14 mouse cellular contexts compared by ENCODE assay signal in the genomic region with DNA sequence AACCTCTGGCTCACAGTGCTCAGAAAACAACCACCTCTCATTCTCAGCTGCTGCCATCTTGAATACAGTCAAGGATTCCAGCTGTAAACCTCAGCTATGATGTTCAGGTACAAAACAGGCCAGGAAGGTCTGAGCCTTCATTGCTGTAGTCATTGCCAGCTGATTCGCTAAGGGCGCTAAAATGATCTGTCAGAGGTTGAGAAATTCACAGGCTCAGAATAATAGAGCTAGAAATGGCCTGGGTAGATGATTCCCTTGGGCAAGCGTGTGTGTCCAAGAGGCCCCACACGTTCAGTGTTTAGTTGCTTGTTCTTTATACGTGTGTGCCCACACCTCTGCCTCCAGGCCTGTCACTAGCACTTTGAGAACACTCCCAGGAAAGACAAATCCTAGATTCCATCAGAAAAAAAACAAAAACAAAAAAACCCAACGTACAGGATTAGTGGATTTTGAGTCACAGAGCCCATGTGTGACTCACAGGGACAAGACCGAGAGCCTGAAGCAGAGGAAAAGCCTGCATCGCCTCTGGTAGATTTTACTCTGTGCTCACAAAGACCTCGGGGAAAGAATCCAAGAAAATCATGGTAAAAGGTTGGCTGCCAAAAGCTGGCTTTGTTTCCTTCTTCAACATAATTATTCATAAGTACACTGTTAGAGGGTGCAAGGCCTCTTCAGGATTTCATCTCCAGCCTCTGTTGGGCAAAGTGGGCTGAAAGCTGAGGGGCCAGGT.
DNase-seq lines count a peak whose midpoint lies in the region; ATAC-seq lines count a peak whose summit lies in the region.
"Had no signal": no experiment of that assay in that cellular context is flagged by ENCODE, and none has a peak within 500 bp of the region (broad histone marks: within the 10 kb centered on the region; RNA-seq: fewer than 3 reads in every experiment).

No protein-coding gene starts in this region.

- no peak overlapping the region for H3K4me2 ChIP-seq in stomach, embryonic 16.5 days (ENCODE audit: low read depth, low read length)
- H3K4me2 ChIP-seq: midbrain, embryonic 12.5 days had no signal

- DNase-seq in heart, adult 11 months: peak; percentile 83
- DNase-seq in heart, embryonic 10.5 days (ENCODE audit: low spot score): no peak
- peak; percentile 14 for DNase-seq in kidney, adult 9 months
- no peak for DNase-seq in kidney, postnatal 14 days
- DNase-seq in adrenal gland, postnatal 36 days: peak; percentile 51 to 57
- no peak for DNase-seq in cerebellum, adult 9-10 months
- DNase-seq: gastrocnemius, postnatal 25 days; spleen, adult 18-20 months; thymus, adult 2 months had no signal

- 86% methylated on average over 9 of the region's 9 CpGs for WGBS in heart, embryonic 10.5 days
- 71% methylated on average over 9 of the region's 9 CpGs for WGBS in stomach, embryonic 16.5 days

- H3K9ac ChIP-seq in stomach, embryonic 16.5 days (ENCODE audit: low read length): no peak overlapping the region
- H3K9ac ChIP-seq: liver, embryonic 14.5 days; midbrain, embryonic 12.5 days had no signal

- H3K27ac ChIP-seq in heart, embryonic 10.5 days: no peak overlapping the region
- H3K27ac ChIP-seq in stomach, embryonic 16.5 days (ENCODE audit: low read length): peak overlapping the region; percentile 17; the same call in 1 of the 2 replicates
- H3K27ac ChIP-seq: kidney, postnatal 0 days; limb, embryonic 10.5 days; liver, embryonic 14.5 days; midbrain, embryonic 12.5 days had no signal

- H3K9me3 ChIP-seq in heart, embryonic 10.5 days: no peaks in the 10 kb centered on the region
- no peaks in the 10 kb centered on the region for H3K9me3 ChIP-seq in stomach, embryonic 16.5 days (replicated peaks; ENCODE audit: control insufficient read depth, low read length)
- H3K9me3 ChIP-seq: limb, embryonic 10.5 days; midbrain, embryonic 12.5 days had no signal

- H3K4me1 ChIP-seq in heart, embryonic 10.5 days: peaks cover 8% of the 10 kb centered on the region; the same call in 1 of the 2 replicates
- H3K4me1 ChIP-seq in stomach, embryonic 16.5 days (ENCODE audit: control insufficient read depth, insufficient read depth, low read length): no peaks in the 10 kb centered on the region
- H3K4me1 ChIP-seq: limb, embryonic 10.5 days; midbrain, embryonic 12.5 days had no signal

- H3K27me3 ChIP-seq in heart, embryonic 10.5 days (ENCODE audit: insufficient read depth, poor library complexity, severe bottlenecking): no peaks in the 10 kb centered on the region
- no peaks in the 10 kb centered on the region for H3K27me3 ChIP-seq in stomach, embryonic 16.5 days (ENCODE audit: control insufficient read depth, insufficient read depth, low read length)
- H3K27me3 ChIP-seq: midbrain, embryonic 12.5 days had no signal

- H3K4me3 ChIP-seq in heart, embryonic 10.5 days: no peak overlapping the region
- H3K4me3 ChIP-seq in stomach, embryonic 16.5 days (replicated peaks; ENCODE audit: low read length): no peak overlapping the region
- H3K4me3 ChIP-seq: limb, embryonic 10.5 days; midbrain, embryonic 12.5 days had no signal

- peaks cover 6% of the 10 kb centered on the region; the same call in 1 of the 2 replicates for H3K36me3 ChIP-seq in heart, embryonic 10.5 days
- no peaks in the 10 kb centered on the region for H3K36me3 ChIP-seq in stomach, embryonic 16.5 days (ENCODE audit: control insufficient read depth, insufficient read depth, low read length)
- H3K36me3 ChIP-seq: midbrain, embryonic 12.5 days had no signal

- ATAC-seq in stomach, embryonic 16.5 days (ENCODE audit: insufficient read depth, low FRiP score): no peak

Comparison
In these comparisons a context has a peak if more than half of its experiments do, and no peak if none do; other contexts are left out.
1. DNase-seq: peak in heart, adult 11 months (single experiment), kidney, adult 9 months (single experiment) and adrenal gland, postnatal 36 days (2 of 2); none in heart, embryonic 10.5 days (single experiment), kidney, postnatal 14 days (single experiment) and cerebellum, adult 9-10 months (single experiment).